Mouse (Mus musculus) lung, postnatal 0 days (tissue): ENCODE measurements at regions not wholly inside any gene's neighbourhood (a gene's known extent, or its start where the extent isn't known, plus 50 kb on each side); places are given as distances from the start of the nearest gene placed in this dataset.

ENCODE experiments used
- ATAC-seq: fragments of 200-750 bp; cut with Nextera tagmentation; 2 replicates; pipeline ENCODE4 v1.8.0; 2017; ENCODE audit warnings: moderate library complexity
- DNase-seq: peaks from one replicate; pipeline ENCODE4 v3.0.0-alpha.2; 2016; ENCODE audit warnings: low spot score
- H3K27ac ChIP-seq: fragments of 300-500 bp; sonication (generic); 2 replicates; pipeline ENCODE4 v1.5.1; 2014; ENCODE audit warnings: antibody characterized with exemption, mild to moderate bottlenecking, low read length, mixed read lengths
- H3K27me3 ChIP-seq: fragments of 300-500 bp; sonication (generic); replicated peaks from 2 replicates; pipeline ENCODE4 v1.6.1; 2014; ENCODE audit warnings: low read length, mixed read lengths; ENCODE audit not compliant: insufficient read depth
- H3K36me3 ChIP-seq: fragments of 300-500 bp; sonication (generic); 2 replicates; pipeline ENCODE4 v1.6.1; 2014; ENCODE audit warnings: low read length, mixed read lengths; ENCODE audit not compliant: insufficient read depth
- H3K4me1 ChIP-seq: fragments of 300-500 bp; sonication (generic); 2 replicates; pipeline ENCODE4 v1.6.1; 2014; ENCODE audit warnings: antibody characterized with exemption, low read depth, low read length, mixed read lengths; ENCODE audit not compliant: insufficient read depth
- H3K4me2 ChIP-seq: fragments of 300-500 bp; sonication (generic); replicated peaks from 2 replicates; pipeline ENCODE4 v1.6.1; 2014; ENCODE audit warnings: low read depth, mild to moderate bottlenecking, low read length, moderate library complexity, mixed read lengths
- H3K4me3 ChIP-seq: fragments of 300-500 bp; sonication (generic); 2 replicates; pipeline ENCODE4 v1.5.1; 2014; ENCODE audit warnings: low read depth, low read length
- H3K9ac ChIP-seq: fragments of 300-500 bp; sonication (generic); replicated peaks from 2 replicates; pipeline ENCODE4 v1.6.1; 2014; ENCODE audit warnings: low read depth, mild to moderate bottlenecking
- H3K9me3 ChIP-seq: fragments of 300-500 bp; sonication (generic); 2 replicates; pipeline ENCODE4 v1.6.1; 2016; ENCODE audit warnings: low read length, mixed read lengths
- CTCF ChIP-seq: IDR thresholded peaks from 2 replicates; pipeline ENCODE4 v1.5.1; 2016; ENCODE audit warnings: antibody characterized with exemption, mild to moderate bottlenecking
- EP300 ChIP-seq: IDR thresholded peaks from 2 replicates; pipeline ENCODE4 v1.6.1; 2016; ENCODE audit warnings: antibody characterized with exemption, mild to moderate bottlenecking, control low read depth
- WGBS: fragments of 180-500 bp; shearing (Covaris S2); extraction: QIAGEN DNeasy Blood & Tissue Kit; methylation state at CpG from one replicate; pipeline ENCODE4 v1.1.7; 2014; 5-methylcytosine and 5-hydroxymethylcytosine counted together

GRCm38 (mm10) chr11:114303636-114304354, 236.9 kb upstream of the Sdk2 start:
- Histone ChIP-seq H3K36me3 (no peaks in the 10 kb centered on the region), H3K4me1 (no peaks in the 10 kb centered on the region), H3K4me3 (no peak overlapping the region), H3K27me3 (no peaks in the 10 kb centered on the region), H3K4me2 (no peak overlapping the region), H3K9me3 (no peaks in the 10 kb centered on the region), H3K27ac (no peak overlapping the region), H3K9ac (no peak overlapping the region)
- 53% methylated on average over 13 of the region's 13 CpGs for WGBS
- ATAC-seq = no peak
- TF ChIP-seq EP300 = no peak
- TF ChIP-seq CTCF = no peak
- no peak for DNase-seq

- no peak for TF ChIP-seq EP300
- TF ChIP-seq CTCF = no peak
- Histone ChIP-seq H3K4me3 (no peak overlapping the region), H3K27ac (no peak overlapping the region), H3K9me3 (no peaks in the 10 kb centered on the region), H3K4me1 (no peaks in the 10 kb centered on the region), H3K9ac (no peak overlapping the region), H3K36me3 (no peaks in the 10 kb centered on the region), H3K4me2 (no peak overlapping the region), H3K27me3 (no peaks in the 10 kb centered on the region)
- DNase-seq = no peak
- 76% methylated on average over 10 of the region's 10 CpGs for WGBS
- no peak for ATAC-seq
Measured at GRCm38 (mm10) chr11:114300611-114301319, 233.9 kb upstream of the Sdk2 start.

GRCm38 (mm10) chr11:114296816-114297334, 230.0 kb upstream of the Sdk2 start:
- Histone ChIP-seq H3K4me3 (no peak overlapping the region), H3K9me3 (no peaks in the 10 kb centered on the region), H3K4me2 (no peak overlapping the region), H3K27me3 (no peaks in the 10 kb centered on the region), H3K36me3 (no peaks in the 10 kb centered on the region), H3K27ac (no peak overlapping the region), H3K4me1 (no peaks in the 10 kb centered on the region), H3K9ac (no peak overlapping the region)
- WGBS = 43% methylated on average over 10 of the region's 10 CpGs
- DNase-seq = no peak
- no peak for TF ChIP-seq CTCF
- TF ChIP-seq EP300 = no peak
- ATAC-seq = no peak

- WGBS = 37% methylated on average over 5 of the region's 5 CpGs
- H3K27me3 ChIP-seq = no peaks in the 10 kb centered on the region
- no peak for DNase-seq
- H3K36me3 ChIP-seq = no peaks in the 10 kb centered on the region
- H3K4me2 ChIP-seq = no peak overlapping the region
- no peak overlapping the region for H3K27ac ChIP-seq
- no peak for ATAC-seq
- no peak overlapping the region for H3K9ac ChIP-seq
- H3K4me3 ChIP-seq = no peak overlapping the region
- TF ChIP-seq EP300 = no peak
- TF ChIP-seq CTCF = no peak
- no peaks in the 10 kb centered on the region for H3K9me3 ChIP-seq
- no peaks in the 10 kb centered on the region for H3K4me1 ChIP-seq
Measured at GRCm38 (mm10) chr11:114294511-114295250, 227.8 kb upstream of the Sdk2 start.

- H3K27ac ChIP-seq = no peak overlapping the region
- WGBS = 89% methylated on average over 5 of the region's 5 CpGs
- no peaks in the 10 kb centered on the region for H3K9me3 ChIP-seq
- no peak overlapping the region for H3K9ac ChIP-seq
- ATAC-seq (no peak), DNase-seq (no peak)
- TF ChIP-seq CTCF (no peak), EP300 (no peak)
- H3K4me1 ChIP-seq = no peaks in the 10 kb centered on the region
- no peaks in the 10 kb centered on the region for H3K27me3 ChIP-seq
- H3K4me2 ChIP-seq = no peak overlapping the region
- H3K36me3 ChIP-seq = no peaks in the 10 kb centered on the region
- no peak overlapping the region for H3K4me3 ChIP-seq
Measured at GRCm38 (mm10) chr11:114291258-114291657, 224.4 kb upstream of the Sdk2 start.

GRCm38 (mm10) chr11:114289946-114290345, 223.1 kb upstream of the Sdk2 start:
- Histone ChIP-seq H3K9ac (no peak overlapping the region), H3K27ac (no peak overlapping the region), H3K27me3 (no peaks in the 10 kb centered on the region), H3K4me1 (no peaks in the 10 kb centered on the region), H3K9me3 (no peaks in the 10 kb centered on the region), H3K36me3 (no peaks in the 10 kb centered on the region), H3K4me2 (no peak overlapping the region), H3K4me3 (no peak overlapping the region)
- 82% methylated on average over 1 of the region's 1 CpGs for WGBS
- no peak for TF ChIP-seq CTCF
- no peak for TF ChIP-seq EP300
- no peak for DNase-seq
- no peak for ATAC-seq
